Mouse (Mus musculus) CD4-positive, CD25-positive, alpha-beta regulatory T cell, adult 9 weeks (primary cell): ENCODE data around the gene Slc28a2. TPM values are rescaled to one million over a fixed set of nuclear protein-coding genes. Genes with fewer than 3 reads are reported as not detected.

Experiments
- polyA plus RNA-seq: library from polyadenylated mRNA; unstranded; fragments of 100-300 nt; shearing (Covaris generic); gene quantifications from one replicate; pipeline ENCODE4 v1.2.1, GENCODE M21; 2017

The Slc28a2 gene
- 253 TPM for polyA plus RNA-seq

DNA sequence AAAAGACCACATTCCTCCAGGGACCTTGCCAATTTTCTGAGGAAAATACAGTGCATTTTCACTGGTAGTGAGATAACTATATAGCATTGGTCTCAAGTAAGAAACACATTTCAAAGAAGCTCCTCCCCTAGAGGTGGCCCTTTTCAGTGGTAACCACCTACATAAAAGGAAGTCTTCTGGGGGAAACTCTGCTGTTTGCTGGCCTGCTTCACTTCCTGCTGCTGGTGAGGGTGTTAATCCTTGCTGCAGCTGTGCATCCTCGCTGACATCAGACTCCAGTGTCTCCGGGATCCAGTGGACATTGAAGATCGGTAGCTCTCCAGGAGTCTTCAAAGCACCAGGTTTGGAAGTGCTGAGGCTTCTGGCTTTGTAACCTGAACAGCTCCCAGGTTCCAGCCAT, at the start of gene Slc28a2:
Gene Slc28a2, plus strand, starts transcription at position 278 of the 400 bp plus-strand sequence.

DNA sequence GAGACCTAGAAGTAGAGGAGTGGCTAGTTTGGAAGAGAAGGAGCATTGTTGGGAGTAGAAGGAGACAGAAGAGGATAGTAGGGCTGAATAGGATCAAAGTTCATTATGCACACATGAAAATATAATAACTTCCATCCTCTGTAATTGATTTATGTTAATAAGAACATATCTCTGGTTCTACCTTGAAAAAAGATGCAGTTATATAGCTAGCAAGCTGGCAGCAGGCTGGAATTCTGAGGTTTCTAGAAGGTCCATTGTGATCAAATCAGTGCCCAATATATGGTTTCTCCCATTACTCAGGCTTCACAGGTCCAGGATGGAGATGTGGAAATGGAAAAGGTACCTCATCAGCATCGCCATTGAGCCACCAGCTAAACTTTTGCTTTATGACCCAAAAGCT, 58.4 kb downstream of the Slc28a2 start, which contains the start of gene Gm14085:
Gene Gm14085, plus strand, starts transcription at position 301 of the 400 bp plus-strand sequence.

Other genes with a start within 250 kb of the Slc28a2 start
- 1.6 TPM for gene Patl2, start 240.3 kb upstream of the Slc28a2 start, polyA plus RNA-seq
- not detected for gene Terb2, start 240.2 kb upstream of the Slc28a2 start, polyA plus RNA-seq
- 3.9 TPM for gene Sord, start 191.7 kb upstream of the Slc28a2 start, polyA plus RNA-seq
- not detected for gene Duox2, start 128.0 kb upstream of the Slc28a2 start, polyA plus RNA-seq
- gene Duoxa2, start 127.6 kb upstream of the Slc28a2 start, polyA plus RNA-seq, result not detected
- not detected for gene Duoxa1, start 112.7 kb upstream of the Slc28a2 start, polyA plus RNA-seq
- gene Duox1, start 110.8 kb upstream of the Slc28a2 start, polyA plus RNA-seq, result not detected
- 0.41 TPM for gene Shf, start 57.3 kb upstream of the Slc28a2 start, polyA plus RNA-seq
- gene Gm14085, start 58.5 kb downstream of the Slc28a2 start, polyA plus RNA-seq, result 73.4 TPM
- gene Gatm, start 184.8 kb downstream of the Slc28a2 start, polyA plus RNA-seq, result 0.51 TPM
- gene AA467197, start 210.5 kb downstream of the Slc28a2 start, polyA plus RNA-seq, result not detected